Mouse (Mus musculus): Measurements from ENCODE around the gene Cdkn1c. TPM values are rescaled to one million over a fixed set of nuclear protein-coding genes. Genes with fewer than 3 reads are reported as not detected.
A peak's percentile ranks its signal among the peaks of the same experiment; 100 is the strongest.

The Cdkn1c gene
- polyA plus RNA-seq, 2 experiments = 71.0 to 161 TPM

DNA sequence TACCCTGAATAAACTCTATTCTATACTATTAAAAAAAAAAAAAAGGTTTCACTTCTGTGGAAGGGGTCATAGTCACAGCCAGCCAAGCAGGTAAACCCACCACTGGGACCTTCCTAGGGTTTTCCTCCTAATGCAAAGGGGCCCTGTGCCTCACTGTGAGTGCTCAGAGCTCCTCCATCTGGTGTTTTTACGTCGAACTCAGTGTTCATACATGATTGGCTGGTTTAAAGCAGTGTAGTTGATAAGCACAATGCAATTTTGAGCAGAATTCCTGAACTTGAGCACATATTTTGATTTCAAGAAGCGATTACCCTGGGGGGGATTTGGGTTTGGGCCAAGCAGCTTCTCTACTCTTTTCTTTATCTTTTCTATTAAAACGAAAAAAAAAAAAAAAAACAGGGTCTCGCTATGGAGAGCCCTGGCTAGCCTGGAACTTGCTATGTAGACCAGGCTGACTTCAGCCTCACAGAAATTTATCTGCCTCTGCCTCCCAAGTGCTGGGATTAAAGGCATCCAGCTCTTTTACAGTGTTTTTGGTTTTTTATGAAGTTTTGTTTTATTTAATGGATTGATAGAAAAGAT lies 21.0 kb upstream of the Cdkn1c start:
- Histone ChIP-seq H3K4me1 (replicated peaks; ENCODE audit: control insufficient read depth in 2 of 2, insufficient read depth in 2 of 2, low read length in 1 of 2) (no peaks in the 10 kb centered on the region), H3K4me2 (ENCODE audit: low read depth) (no peak overlapping the region), H3K27ac (no peak overlapping the region), H3K27me3 (ENCODE audit: control insufficient read depth, insufficient read depth, low read length) (no peaks in the 10 kb centered on the region; the same call in 1 of the 2 replicates), H3K36me3 (replicated peaks; ENCODE audit: control insufficient read depth, insufficient read depth, low read depth) (no peaks in the 10 kb centered on the region), H3K4me3 (ENCODE audit: insufficient read depth in 1 of 2, low read depth in 2 of 2, low read length in 2 of 2) (no peak overlapping the region), H3K9ac (replicated peaks) (no peak overlapping the region), H3K9me3 (ENCODE audit: control insufficient read depth, low read length) (no peaks in the 10 kb centered on the region)
- ATAC-seq (ENCODE audit: insufficient read depth) (no peak), DNase-seq (ENCODE audit: low read depth in 3 of 3, low spot score in 3 of 3) (no peak)
- no peak for TF ChIP-seq EP300 (IDR thresholded peaks at IDR 0.05; ENCODE audit: low read depth)
- no peak for TF ChIP-seq CTCF (IDR thresholded peaks at IDR 0.05; ENCODE audit: low read depth)
- 35% methylated on average over 5 of the region's 5 CpGs for WGBS (ENCODE audit: insufficient replicate concordance)

- Histone ChIP-seq H3K9me3 (ENCODE audit: control insufficient read depth, low read length) (no peaks in the 10 kb centered on the region), H3K36me3 (replicated peaks; ENCODE audit: control insufficient read depth, insufficient read depth, low read depth) (no peaks in the 10 kb centered on the region), H3K27me3 (ENCODE audit: control insufficient read depth, insufficient read depth, low read length) (no peaks in the 10 kb centered on the region; the same call in 1 of the 2 replicates), H3K4me3 (ENCODE audit: insufficient read depth in 1 of 2, low read depth in 2 of 2, low read length in 2 of 2) (no peak overlapping the region), H3K4me1 (replicated peaks; ENCODE audit: control insufficient read depth in 2 of 2, insufficient read depth in 2 of 2, low read length in 1 of 2) (no peaks in the 10 kb centered on the region; a peak in 1 of 4 replicates), H3K27ac (no peak overlapping the region), H3K9ac (replicated peaks) (no peak overlapping the region), H3K4me2 (ENCODE audit: low read depth) (no peak overlapping the region)
- TF ChIP-seq CTCF (IDR thresholded peaks at IDR 0.05; ENCODE audit: low read depth) (peak; percentile 89), EP300 (IDR thresholded peaks at IDR 0.05; ENCODE audit: low read depth) (no peak)
- ATAC-seq (ENCODE audit: insufficient read depth) = 0 out of 2 replicates have a peak, but pooled peaks have one; percentile 26
- DNase-seq (ENCODE audit: low read depth in 3 of 3, low spot score in 3 of 3) = no peak
- 21% methylated on average over 13 of the region's 13 CpGs for WGBS (ENCODE audit: insufficient replicate concordance)
Measured at GRCm38 (mm10) chr7:143480498-143480897, 19.6 kb upstream of the Cdkn1c start.

- no peak for TF ChIP-seq EP300 (IDR thresholded peaks at IDR 0.05; ENCODE audit: low read depth)
- TF ChIP-seq CTCF (IDR thresholded peaks at IDR 0.05; ENCODE audit: low read depth) = no peak
- Histone ChIP-seq H3K9me3 (ENCODE audit: control insufficient read depth, low read length) (no peaks in the 10 kb centered on the region), H3K27ac (no peak overlapping the region), H3K27me3 (ENCODE audit: control insufficient read depth, insufficient read depth, low read length) (no peaks in the 10 kb centered on the region; the same call in 1 of the 2 replicates), H3K9ac (replicated peaks) (no peak overlapping the region), H3K4me2 (ENCODE audit: low read depth) (no peak overlapping the region), H3K36me3 (replicated peaks; ENCODE audit: control insufficient read depth, insufficient read depth, low read depth) (no peaks in the 10 kb centered on the region), H3K4me3 (ENCODE audit: insufficient read depth in 1 of 2, low read depth in 2 of 2, low read length in 2 of 2) (no peak overlapping the region), H3K4me1 (replicated peaks; ENCODE audit: control insufficient read depth in 2 of 2, insufficient read depth in 2 of 2, low read length in 1 of 2) (peaks cover 0 to 3% of the 10 kb centered on the region in 2 experiments; a peak in 1 of 4 replicates)
- no peak for DNase-seq (ENCODE audit: low read depth in 3 of 3, low spot score in 3 of 3)
- no peak for ATAC-seq (ENCODE audit: insufficient read depth)
- 73% methylated on average over 5 of the region's 5 CpGs for WGBS (ENCODE audit: insufficient replicate concordance)
Measured at GRCm38 (mm10) chr7:143477800-143478199, 16.9 kb upstream of the Cdkn1c start.

DNA sequence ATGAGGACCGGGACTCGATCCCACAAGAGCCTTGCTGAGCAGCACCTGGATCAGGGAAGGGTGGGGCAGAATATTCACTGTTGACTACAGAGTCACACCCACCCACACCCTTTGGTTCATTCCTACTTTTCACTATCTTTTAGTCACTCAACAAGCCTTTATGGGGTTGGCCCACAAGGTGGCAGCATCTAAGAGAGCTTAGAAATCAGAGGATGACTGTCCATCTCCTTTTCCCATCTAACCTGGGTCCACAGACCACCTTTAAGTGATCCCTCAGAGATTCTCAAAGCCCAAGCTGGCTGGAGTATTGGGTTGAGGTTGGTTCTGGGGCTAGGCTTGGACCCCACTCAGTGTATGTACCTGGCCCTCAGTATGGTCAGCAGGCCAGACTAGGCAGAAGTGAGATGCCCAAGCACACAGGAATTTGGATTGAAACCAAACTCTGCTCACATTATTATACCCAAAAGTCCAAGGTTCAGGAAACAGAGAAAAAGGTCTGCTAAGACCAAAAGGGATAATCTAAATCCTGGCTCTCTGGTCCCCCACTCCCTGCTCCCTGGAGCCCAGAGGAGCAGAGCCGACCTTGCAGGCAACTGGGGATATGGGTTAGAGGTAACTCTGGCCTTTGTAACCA lies 16.0 kb upstream of the Cdkn1c start:
- Histone ChIP-seq H3K36me3 (replicated peaks; ENCODE audit: control insufficient read depth, insufficient read depth, low read depth) (no peaks in the 10 kb centered on the region), H3K4me3 (ENCODE audit: insufficient read depth in 1 of 2, low read depth in 2 of 2, low read length in 2 of 2) (no peak overlapping the region), H3K4me1 (replicated peaks; ENCODE audit: control insufficient read depth in 2 of 2, insufficient read depth in 2 of 2, low read length in 1 of 2) (peaks cover 0 to 3% of the 10 kb centered on the region in 2 experiments; a peak in 1 of 4 replicates), H3K27ac (no peak overlapping the region), H3K27me3 (ENCODE audit: control insufficient read depth, insufficient read depth, low read length) (no peaks in the 10 kb centered on the region; the same call in 1 of the 2 replicates), H3K4me2 (ENCODE audit: low read depth) (no peak overlapping the region), H3K9me3 (ENCODE audit: control insufficient read depth, low read length) (no peaks in the 10 kb centered on the region), H3K9ac (replicated peaks) (no peak overlapping the region)
- ATAC-seq (ENCODE audit: insufficient read depth) (no peak), DNase-seq (ENCODE audit: low read depth in 3 of 3, low spot score in 3 of 3) (no peak)
- TF ChIP-seq CTCF (IDR thresholded peaks at IDR 0.05; ENCODE audit: low read depth) = peak; percentile 26; the same call in 1 of the 2 replicates
- TF ChIP-seq EP300 (IDR thresholded peaks at IDR 0.05; ENCODE audit: low read depth) = no peak
- 60% methylated on average over 3 of the region's 3 CpGs for WGBS (ENCODE audit: insufficient replicate concordance)

GRCm38 (mm10) chr7:143475876-143476275 lies 15.0 kb upstream of the Cdkn1c start:
- no peak for TF ChIP-seq EP300 (IDR thresholded peaks at IDR 0.05; ENCODE audit: low read depth)
- ATAC-seq (ENCODE audit: insufficient read depth) (no peak), DNase-seq (ENCODE audit: low read depth in 3 of 3, low spot score in 3 of 3) (no peak)
- peaks cover 0 to 3% of the 10 kb centered on the region in 2 experiments; a peak in 1 of 4 replicates for H3K4me1 ChIP-seq (replicated peaks; ENCODE audit: control insufficient read depth in 2 of 2, insufficient read depth in 2 of 2, low read length in 1 of 2)
- H3K27me3 ChIP-seq (ENCODE audit: control insufficient read depth, insufficient read depth, low read length) = no peaks in the 10 kb centered on the region
- H3K9me3 ChIP-seq (ENCODE audit: control insufficient read depth, low read length) = no peaks in the 10 kb centered on the region
- H3K4me3 ChIP-seq (ENCODE audit: insufficient read depth in 1 of 2, low read depth in 2 of 2, low read length in 2 of 2) = no peak overlapping the region
- no peak overlapping the region for H3K4me2 ChIP-seq (ENCODE audit: low read depth)
- H3K9ac ChIP-seq (replicated peaks) = no peak overlapping the region
- H3K36me3 ChIP-seq (replicated peaks; ENCODE audit: control insufficient read depth, insufficient read depth, low read depth) = no peaks in the 10 kb centered on the region
- 47% methylated on average over 11 of the region's 11 CpGs for WGBS (ENCODE audit: insufficient replicate concordance)
- H3K27ac ChIP-seq = no peak overlapping the region

Data from liver, embryonic 14.5 days (tissue).